Mouse (Mus musculus) megakaryocyte, embryonic 14.5 days (primary cell): Measurements from ENCODE around the gene Jam2.

ENCODE experiments used
- FLI1 ChIP-seq: IDR thresholded peaks from 2 replicates; pipeline ENCODE4 v1.6.1; 2012; ENCODE audit warnings: low read length, inconsistent platforms, mixed read lengths
- GATA1 ChIP-seq: IDR thresholded peaks from 3 replicates; pipeline ENCODE4 v1.6.1; 2012; ENCODE audit warnings: mixed read lengths, low read length, inconsistent platforms, borderline replicate concordance

DNA sequence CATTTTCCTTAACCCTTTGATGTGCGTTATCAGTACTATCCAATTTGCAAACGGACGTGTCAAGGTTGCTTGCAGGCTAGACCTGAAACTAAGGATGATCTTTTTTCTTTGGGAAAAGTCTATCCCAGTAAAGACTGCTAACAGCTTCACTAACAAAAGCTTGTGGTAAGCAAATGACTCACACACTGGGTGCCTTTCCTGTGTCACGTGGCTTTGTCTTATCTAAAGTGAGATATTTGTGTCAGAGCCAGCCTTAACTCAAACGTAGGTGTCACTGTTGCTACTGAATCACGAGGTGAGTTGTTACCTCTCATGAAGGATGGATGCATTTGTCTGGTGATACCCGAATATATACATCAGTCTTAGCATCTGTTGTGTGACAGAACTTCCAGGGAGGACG lies 90.7 kb downstream of the Jam2 start:
- TF ChIP-seq GATA1 (no peak), FLI1 (no peak)
